Mouse (Mus musculus) neural tube, embryonic 12.5 days (tissue): ENCODE measurements around the gene Cnst. TPM values are rescaled to one million over a fixed set of nuclear protein-coding genes. Genes with fewer than 3 reads are reported as not detected.
"Not testable (repeated sequence)": the region's sequence is repeated elsewhere in the genome, so short reads cannot be mapped to it uniquely, and the experiment has no call there.

Experiments
- ATAC-seq: fragments of 200-750 bp; cut with Nextera tagmentation; 2 replicates; pipeline ENCODE4 v1.8.0; 2017; ENCODE audit warnings: low read depth, mild to moderate bottlenecking, moderate TSS enrichment, moderate library complexity; ENCODE audit not compliant: low FRiP score
- H3K27ac ChIP-seq: fragments of 300-500 bp; sonication (generic); 2 replicates; pipeline ENCODE4 v1.5.1; 2016
- H3K27me3 ChIP-seq: fragments of 300-500 bp; sonication (generic); replicated peaks from 2 replicates; pipeline ENCODE4 v1.6.1; 2016; ENCODE audit warnings: mild to moderate bottlenecking
- H3K36me3 ChIP-seq: fragments of 300-500 bp; sonication (generic); 2 replicates; pipeline ENCODE4 v1.6.1; 2016; ENCODE audit warnings: mild to moderate bottlenecking
- H3K4me1 ChIP-seq: fragments of 300-500 bp; sonication (generic); 2 replicates; pipeline ENCODE4 v1.6.1; 2016
- H3K4me2 ChIP-seq: fragments of 300-500 bp; sonication (generic); replicated peaks from 2 replicates; pipeline ENCODE4 v1.6.1; 2016; ENCODE audit warnings: mild to moderate bottlenecking
- H3K4me3 ChIP-seq: fragments of 300-500 bp; sonication (generic); 2 replicates; pipeline ENCODE4 v1.5.1; 2016
- H3K9ac ChIP-seq: fragments of 300-500 bp; sonication (generic); 2 replicates; pipeline ENCODE4 v1.6.1; 2016; ENCODE audit warnings: mild to moderate bottlenecking
- H3K9me3 ChIP-seq: fragments of 300-500 bp; sonication (generic); 2 replicates; pipeline ENCODE4 v1.6.1; 2016; ENCODE audit warnings: mild to moderate bottlenecking
- WGBS: fragments of 180-500 bp; shearing (Covaris S2); methylation state at CpG from one replicate; pipeline ENCODE4 v1.1.7; 2016; 5-methylcytosine and 5-hydroxymethylcytosine counted together
- polyA plus RNA-seq: library from polyadenylated mRNA; unstranded; fragments of >200 nt; fragmentation: Nextera tagmentation; extraction: Ambion mirVana; gene quantifications from 2 replicates; pipeline ENCODE4 v1.2.1, GENCODE M21; 2016

Cnst gene
- 35.1 and 39.7 TPM in 2 replicates for polyA plus RNA-seq

- under 1% methylated on average over 69 of the region's 69 CpGs for WGBS
- Histone ChIP-seq H3K4me2 (peak within 1 kb of the TSS; percentile 86), H3K9ac (peak within 1 kb of the TSS; percentile 65), H3K27ac (peak within 1 kb of the TSS; percentile 90), H3K4me1 (peaks cover 26% of the 10 kb centered on the region), H3K4me3 (peak within 1 kb of the TSS; percentile 71)
- H3K9me3 ChIP-seq, H3K27me3 ChIP-seq, H3K36me3 ChIP-seq: not testable (repeated sequence)
- ATAC-seq, result peak; percentile 99
These were observed at the start of gene Cnst, which contains the start of gene Tfb2m for GRCm38 (mm10) chr1:179545768-179546550. Gene Cnst (plus strand): TSS chr1:179546370. Gene Tfb2m (minus strand): TSS chr1:179546267.

GRCm38 (mm10) chr1:179499257-179499656 is 46.9 kb upstream of the Cnst start:
- no peak overlapping the region for H3K4me2 ChIP-seq
- H3K27me3 ChIP-seq, result no peaks in the 10 kb centered on the region
- no peak overlapping the region for H3K9ac ChIP-seq
- H3K27ac ChIP-seq, result no peak overlapping the region
- WGBS, result 86% methylated on average over 3 of the region's 3 CpGs
- ATAC-seq, result no peak
- no peak overlapping the region for H3K4me3 ChIP-seq
- no peaks in the 10 kb centered on the region for H3K9me3 ChIP-seq
- no peaks in the 10 kb centered on the region for H3K4me1 ChIP-seq
- no peaks in the 10 kb centered on the region for H3K36me3 ChIP-seq

GRCm38 (mm10) chr1:179502565-179502964 is 43.6 kb upstream of the Cnst start:
- Histone ChIP-seq H3K27me3 (no peaks in the 10 kb centered on the region), H3K27ac (no peak overlapping the region), H3K4me1 (no peaks in the 10 kb centered on the region), H3K4me2 (no peak overlapping the region), H3K9ac (no peak overlapping the region), H3K9me3 (no peaks in the 10 kb centered on the region), H3K4me3 (no peak overlapping the region), H3K36me3 (no peaks in the 10 kb centered on the region)
- WGBS, result 26% methylated on average over 3 of the region's 3 CpGs
- ATAC-seq, result no peak

- H3K4me2 ChIP-seq, result no peak overlapping the region
- no peak for ATAC-seq
- 65% methylated on average over 9 of the region's 9 CpGs for WGBS
- no peaks in the 10 kb centered on the region for H3K4me1 ChIP-seq
- no peak overlapping the region for H3K4me3 ChIP-seq
- no peak overlapping the region for H3K27ac ChIP-seq
- H3K27me3 ChIP-seq, result no peaks in the 10 kb centered on the region
- no peak overlapping the region for H3K9ac ChIP-seq
- H3K36me3 ChIP-seq, result no peaks in the 10 kb centered on the region
- H3K9me3 ChIP-seq, result no peaks in the 10 kb centered on the region
These were observed 39.4 kb upstream of the Cnst start for GRCm38 (mm10) chr1:179506530-179507315.

GRCm38 (mm10) chr1:179510546-179511340 is 35.4 kb upstream of the Cnst start:
- Histone ChIP-seq H3K4me3 (no peak overlapping the region), H3K9me3 (no peaks in the 10 kb centered on the region), H3K36me3 (no peaks in the 10 kb centered on the region), H3K9ac (no peak overlapping the region), H3K27me3 (no peaks in the 10 kb centered on the region), H3K4me2 (no peak overlapping the region), H3K27ac (no peak overlapping the region), H3K4me1 (no peaks in the 10 kb centered on the region)
- 88% methylated on average over 13 of the region's 13 CpGs for WGBS
- no peak for ATAC-seq

- no peaks in the 10 kb centered on the region for H3K36me3 ChIP-seq
- H3K4me3 ChIP-seq, result no peak overlapping the region
- ATAC-seq, result no peak
- H3K4me1 ChIP-seq, result peaks cover 2% of the 10 kb centered on the region; the same call in 1 of the 2 replicates
- H3K9ac ChIP-seq, result no peak overlapping the region
- H3K27me3 ChIP-seq, result no peaks in the 10 kb centered on the region
- 86% methylated on average over 7 of the region's 7 CpGs for WGBS
- H3K9me3 ChIP-seq, result no peaks in the 10 kb centered on the region
- no peak overlapping the region for H3K4me2 ChIP-seq
- no peak overlapping the region for H3K27ac ChIP-seq
These were observed 34.3 kb upstream of the Cnst start for GRCm38 (mm10) chr1:179511895-179512294.

- Histone ChIP-seq H3K4me1 (peaks cover 4% of the 10 kb centered on the region; the same call in 1 of the 2 replicates), H3K9me3 (no peaks in the 10 kb centered on the region), H3K4me2 (peak overlapping the region; percentile 100), H3K4me3 (peak overlapping the region; percentile 66), H3K27me3 (no peaks in the 10 kb centered on the region), H3K36me3 (no peaks in the 10 kb centered on the region), H3K27ac (no peak overlapping the region), H3K9ac (peak overlapping the region; percentile 66)
- 1% methylated on average over 21 of the region's 21 CpGs for WGBS
- peak; percentile 74 for ATAC-seq
These were observed 29.0 kb upstream of the Cnst start for GRCm38 (mm10) chr1:179516941-179517712.

GRCm38 (mm10) chr1:179517713-179518465 is 28.3 kb upstream of the Cnst start, which contains the start of gene Smyd3:
Gene Smyd3 (minus strand): TSS chr1:179518041.
- Histone ChIP-seq H3K36me3 (no peaks in the 10 kb centered on the region), H3K9ac (peak within 1 kb of the TSS; percentile 66), H3K4me3 (peak within 1 kb of the TSS; percentile 66), H3K4me2 (peak within 1 kb of the TSS; percentile 100), H3K27ac (no peak within 1 kb of the TSS), H3K27me3 (no peaks in the 10 kb centered on the region), H3K9me3 (no peaks in the 10 kb centered on the region), H3K4me1 (peaks cover 4% of the 10 kb centered on the region; the same call in 1 of the 2 replicates)
- ATAC-seq, result peak; percentile 86
- WGBS, result 7% methylated on average over 39 of the region's 39 CpGs

- ATAC-seq, result no peak
- H3K9ac ChIP-seq, result no peak overlapping the region
- H3K4me1 ChIP-seq, result peaks cover 4% of the 10 kb centered on the region; the same call in 1 of the 2 replicates
- WGBS, result 86% methylated on average over 3 of the region's 3 CpGs
- no peaks in the 10 kb centered on the region for H3K9me3 ChIP-seq
- H3K4me2 ChIP-seq, result no peak overlapping the region
- H3K4me3 ChIP-seq, result no peak overlapping the region
- no peaks in the 10 kb centered on the region for H3K36me3 ChIP-seq
- no peak overlapping the region for H3K27ac ChIP-seq
- H3K27me3 ChIP-seq, result no peaks in the 10 kb centered on the region
These were observed 26.3 kb upstream of the Cnst start for GRCm38 (mm10) chr1:179519901-179520300.

- Histone ChIP-seq H3K27me3 (no peaks in the 10 kb centered on the region), H3K4me2 (no peak overlapping the region), H3K27ac (no peak overlapping the region), H3K9ac (no peak overlapping the region), H3K9me3 (no peaks in the 10 kb centered on the region), H3K36me3 (peaks cover 14% of the 10 kb centered on the region), H3K4me3 (no peak overlapping the region), H3K4me1 (no peaks in the 10 kb centered on the region)
- WGBS, result 94% methylated on average over 3 of the region's 3 CpGs
- no peak for ATAC-seq
These were observed 7.1 kb upstream of the Cnst start for GRCm38 (mm10) chr1:179539054-179539453.

- peaks cover 12% of the 10 kb centered on the region for H3K36me3 ChIP-seq
- no peaks in the 10 kb centered on the region for H3K27me3 ChIP-seq
- no peak overlapping the region for H3K4me3 ChIP-seq
- no peak overlapping the region for H3K9ac ChIP-seq
- no peak overlapping the region for H3K4me2 ChIP-seq
- whole genome bisulfite sequencing, result 81% methylated on average over 3 of the region's 3 CpGs
- H3K27ac ChIP-seq, result no peak overlapping the region
- ATAC-seq, result no peak
- peaks cover 5% of the 10 kb centered on the region for H3K4me1 ChIP-seq
- H3K9me3 ChIP-seq, result no peaks in the 10 kb centered on the region
These were observed 6.3 kb upstream of the Cnst start for GRCm38 (mm10) chr1:179539887-179540286.
